In the genomic region with DNA sequence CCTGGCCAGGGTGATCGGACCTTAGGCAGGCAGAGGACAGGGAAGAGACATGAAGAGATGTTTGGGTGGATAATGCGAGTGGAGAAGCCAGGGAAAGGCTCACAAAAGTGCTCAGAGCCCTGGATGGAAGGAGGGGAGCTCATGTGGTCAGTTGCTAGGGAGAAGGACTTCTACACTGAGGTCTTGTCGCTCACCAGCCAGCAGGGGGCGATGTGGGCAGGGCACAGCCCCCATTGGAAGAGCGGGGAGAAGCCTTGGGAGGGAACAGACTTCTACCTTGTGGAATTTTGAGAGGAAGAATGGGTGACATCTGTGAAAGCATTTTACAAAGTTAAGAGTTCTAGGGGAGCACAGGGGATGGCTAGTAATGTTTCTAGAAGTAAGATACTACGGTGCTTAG, we compare ENCODE assay signal across 9 mouse cellular contexts. TPM values are rescaled to one million over a fixed set of nuclear protein-coding genes. Genes with fewer than 3 reads are reported as not detected.
DNase-seq lines count a peak whose midpoint lies in the region; TF ChIP-seq lines count a peak whose summit lies in the region.
"Had no signal": no experiment of that assay in that cellular context is flagged by ENCODE, and none has a peak within 500 bp of the region (broad histone marks: within the 10 kb centered on the region; RNA-seq: fewer than 3 reads in every experiment).

No protein-coding gene starts in this region.

- peaks cover 11% of the 10 kb centered on the region; the same call in 1 of the 2 replicates for H3K27me3 ChIP-seq in forebrain, embryonic 10.5 days (ENCODE audit: poor library complexity, severe bottlenecking)

- peak; percentile 68 for TF ChIP-seq CTCF in left cerebral cortex, adult 2 months (IDR thresholded peaks at IDR 0.05)
- TF ChIP-seq CTCF in olfactory bulb, adult 2 months (IDR thresholded peaks at IDR 0.05; ENCODE audit: insufficient read depth, low read depth, low read length), result peak; percentile 62

- intact Hi-C loops in left cerebral cortex, adult 2 months (cut with DNase I), result no loop called here
- intact Hi-C loops in left cerebral cortex, postnatal 14 days (cut with DNase I), result loop anchor here (5.0 kb wide), 1 partner anchor 227 kb away; no protein-coding TSS in a partner anchor

- H3K9me3 ChIP-seq in forebrain, embryonic 10.5 days, result no peaks in the 10 kb centered on the region

- TF ChIP-seq POLR2A in olfactory bulb, adult 2 months (IDR thresholded peaks at IDR 0.05; ENCODE audit: insufficient read depth, low read depth, low read length), result no peak

- 69% methylated on average over 6 of the region's 6 CpGs for WGBS in olfactory bulb, adult 2 months
- WGBS in forebrain, embryonic 10.5 days, result 63% methylated on average over 6 of the region's 6 CpGs

- H3K4me1 ChIP-seq in olfactory bulb, adult 2 months (ENCODE audit: control insufficient read depth, insufficient read depth, low read length), result peaks cover 25% of the 10 kb centered on the region
- peaks cover 23% of the 10 kb centered on the region for H3K4me1 ChIP-seq in forebrain, embryonic 10.5 days

- H3K36me3 ChIP-seq in forebrain, embryonic 10.5 days (replicated peaks), result no peaks in the 10 kb centered on the region

- H3K27ac ChIP-seq in left cerebral cortex, adult 2 months, result no peak overlapping the region
- H3K27ac ChIP-seq in olfactory bulb, adult 2 months (ENCODE audit: insufficient read depth, low read depth, low read length), result no peak overlapping the region
- no peak overlapping the region for H3K27ac ChIP-seq in forebrain, embryonic 10.5 days

- H3K4me3 ChIP-seq in left cerebral cortex, adult 2 months, result no peak overlapping the region
- H3K4me3 ChIP-seq in olfactory bulb, adult 2 months (ENCODE audit: insufficient read depth, low read depth, low read length), result no peak overlapping the region
- H3K4me3 ChIP-seq in forebrain, embryonic 10.5 days, result no peak overlapping the region

- DNase-seq in cerebellum, adult 18-20 months, result peak; percentile 42 to 63
- DNase-seq in cerebellum, adult 11 months, result no peak
- DNase-seq in left cerebral cortex, adult 2 months (ENCODE audit: extremely low spot score in 1 of 2, low spot score in 2 of 2), result no peak
- DNase-seq in left cerebral cortex, postnatal 14 days (ENCODE audit: low spot score in 2 of 2), result no peak
- DNase-seq in MN1 (ENCODE audit: low spot score) (peak; percentile 57), adipocyte (ENCODE audit: low spot score) (no peak)
- no peak for DNase-seq in forebrain, embryonic 10.5 days (ENCODE audit: extremely low spot score, low spot score)
- DNase-seq: kidney, postnatal 10 days had no signal

RNA-seq across cellular contexts. Expression of a gene that starts 18.1 kb away (rescaled TPM):
- 100 to 1,000 TPM; 541 to 578 TPM for total RNA-seq in left cerebral cortex, adult 2 months (2021)
- total RNA-seq in left cerebral cortex, postnatal 14 days (2021), result 100 to 1,000 TPM; 564 to 596 TPM
- 129 and 224 TPM in 2 replicates for polyA plus RNA-seq in olfactory bulb, adult 2 months (2012; ENCODE audit: insufficient read depth, insufficient read length, low replicate concordance, missing spikeins)
- polyA plus RNA-seq in forebrain, embryonic 10.5 days (2016; fragmentation: Nextera tagmentation; extraction: Ambion mirVana), result 3.2 and 3.5 TPM in 2 replicates

Comparison
In these comparisons a context has a peak if more than half of its experiments do, and no peak if none do; other contexts are left out.
1. DNase-seq: peak in cerebellum, adult 18-20 months (2 of 2) and MN1 (single experiment); none in cerebellum, adult 11 months (single experiment), left cerebral cortex, adult 2 months (0 of 2), left cerebral cortex, postnatal 14 days (0 of 2), adipocyte (single experiment) and forebrain, embryonic 10.5 days (single experiment).